Mouse (Mus musculus): ENCODE results near the gene Bmpr1b. TPM values are rescaled to one million over a fixed set of nuclear protein-coding genes. Genes with fewer than 3 reads are reported as not detected.

The Bmpr1b gene
- polyA plus RNA-seq, 1 experiment from 2014 or later, result 12.2 TPM

DNA sequence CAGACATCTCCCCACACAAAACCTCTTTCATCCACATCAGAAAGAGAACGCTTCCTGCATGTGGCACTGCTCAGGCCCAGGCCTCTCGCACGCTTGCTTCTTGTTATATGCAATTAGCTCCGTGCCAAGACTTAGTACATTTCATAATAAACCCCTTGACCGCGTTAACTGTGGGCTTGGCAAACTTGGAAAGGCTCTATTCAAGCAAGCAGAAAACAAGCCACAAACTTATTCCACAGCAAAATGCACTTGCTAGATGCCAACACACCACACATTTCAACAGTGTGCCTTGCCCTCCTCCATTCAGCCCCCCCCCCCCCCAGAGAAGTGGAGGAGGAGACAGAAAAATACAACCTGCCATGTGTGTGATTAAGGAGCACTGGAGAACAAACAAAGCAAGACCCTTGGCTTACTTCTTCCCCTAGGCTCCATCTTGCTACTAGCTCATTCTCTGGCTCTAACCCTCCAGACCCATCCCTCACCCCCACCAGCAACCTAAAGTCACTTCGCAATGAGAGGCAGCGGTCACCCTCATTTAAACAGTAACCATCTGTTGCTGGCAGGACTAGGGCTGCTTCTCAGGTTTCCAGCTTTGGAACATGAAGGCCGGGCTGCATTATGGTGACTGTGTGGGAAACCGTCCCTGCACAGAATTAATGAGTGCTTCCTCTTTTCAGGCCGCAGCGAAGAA, 105.5 kb downstream of the Bmpr1b start:
- H3K4me2 ChIP-seq (replicated peaks), result no peak overlapping the region
- H3K36me3 ChIP-seq, result no peaks in the 10 kb centered on the region
- H3K27ac ChIP-seq, result peak overlapping the region; percentile 40; the same call in 1 of the 2 replicates
- ATAC-seq (ENCODE audit: low FRiP score), result peak; percentile 87
- H3K9me3 ChIP-seq (replicated peaks), result no peaks in the 10 kb centered on the region
- WGBS, result 21% methylated on average over 12 of the region's 12 CpGs
- H3K27me3 ChIP-seq, result no peaks in the 10 kb centered on the region
- H3K4me3 ChIP-seq, result no peak overlapping the region
- H3K9ac ChIP-seq, result no peak overlapping the region
- peaks cover 12% of the 10 kb centered on the region for H3K4me1 ChIP-seq

DNA sequence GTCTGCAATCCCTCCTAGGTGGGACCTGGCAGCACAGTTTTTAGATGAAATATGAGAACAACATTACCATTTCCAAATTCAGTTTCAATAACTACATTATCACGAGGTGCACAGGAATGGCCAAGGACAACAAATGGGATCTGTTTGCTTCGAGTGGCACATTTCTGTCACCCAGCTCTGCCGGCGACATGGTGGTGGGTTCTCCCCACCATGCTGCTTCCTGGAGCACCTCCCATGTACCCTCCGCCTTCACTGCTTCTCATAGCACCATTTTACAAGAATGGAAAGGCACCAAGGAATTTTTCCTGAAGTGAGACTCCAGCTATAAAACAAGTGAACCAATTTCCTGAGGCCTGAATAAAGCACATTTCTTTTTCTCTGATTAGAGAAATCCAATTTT, 108.0 kb downstream of the Bmpr1b start:
- peaks cover 12% of the 10 kb centered on the region for H3K4me1 ChIP-seq
- H3K9me3 ChIP-seq (replicated peaks), result no peaks in the 10 kb centered on the region
- no peak overlapping the region for H3K4me3 ChIP-seq
- no peak overlapping the region for H3K4me2 ChIP-seq (replicated peaks)
- WGBS, result 89% methylated on average over 5 of the region's 5 CpGs
- no peaks in the 10 kb centered on the region for H3K36me3 ChIP-seq
- no peak overlapping the region for H3K27ac ChIP-seq
- H3K9ac ChIP-seq, result no peak overlapping the region
- H3K27me3 ChIP-seq, result no peaks in the 10 kb centered on the region
- no peak for ATAC-seq (ENCODE audit: low FRiP score)

DNA sequence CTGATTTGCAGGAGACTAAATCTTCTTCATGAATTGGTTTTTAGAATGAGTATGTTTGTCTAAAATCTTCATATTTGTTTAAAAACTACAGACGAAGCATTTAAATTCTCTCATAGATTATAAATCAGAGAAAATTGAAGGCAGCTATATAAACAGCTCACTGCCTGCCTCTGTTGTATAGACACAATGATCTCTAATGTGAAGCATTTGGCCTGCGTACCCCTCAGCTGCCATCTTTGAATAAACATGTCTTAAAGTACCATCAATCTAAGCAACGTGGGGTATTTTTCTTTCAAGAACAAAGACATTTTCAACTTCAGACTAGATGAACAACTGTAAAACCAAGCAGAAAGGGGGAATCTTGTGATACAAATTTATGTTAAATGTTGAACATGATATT, 109.3 kb downstream of the Bmpr1b start:
- Histone ChIP-seq H3K4me3 (no peak overlapping the region), H3K4me1 (peaks cover 12% of the 10 kb centered on the region), H3K4me2 (replicated peaks) (no peak overlapping the region), H3K27me3 (no peaks in the 10 kb centered on the region), H3K27ac (no peak overlapping the region), H3K9me3 (replicated peaks) (no peaks in the 10 kb centered on the region), H3K9ac (no peak overlapping the region), H3K36me3 (no peaks in the 10 kb centered on the region)
- 45% methylated on average over 3 of the region's 3 CpGs for WGBS
- ATAC-seq (ENCODE audit: low FRiP score), result no peak

DNA sequence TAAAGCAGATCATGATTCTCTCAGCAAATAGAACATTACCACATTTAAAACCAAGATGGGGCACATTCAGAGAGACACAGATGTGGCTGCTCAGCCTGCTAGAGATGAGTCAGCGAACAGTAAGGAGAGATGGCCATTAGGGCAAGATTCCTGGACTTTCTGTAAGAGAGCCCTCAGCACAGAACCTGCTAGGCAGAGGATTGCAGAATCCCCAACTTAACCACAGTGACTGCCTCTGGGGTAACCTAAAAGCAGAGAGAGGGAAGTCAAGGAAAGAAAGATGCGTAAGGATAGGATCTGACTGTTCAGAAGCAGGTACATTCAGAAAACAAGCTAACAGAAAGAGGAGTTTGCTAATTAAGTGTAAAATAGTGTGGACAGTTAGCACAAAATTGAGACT, 118.5 kb downstream of the Bmpr1b start:
- no peak overlapping the region for H3K4me2 ChIP-seq (replicated peaks)
- no peaks in the 10 kb centered on the region for H3K4me1 ChIP-seq
- H3K4me3 ChIP-seq, result no peak overlapping the region
- ATAC-seq (ENCODE audit: low FRiP score), result no peak
- no peaks in the 10 kb centered on the region for H3K36me3 ChIP-seq
- H3K9ac ChIP-seq, result no peak overlapping the region
- no peaks in the 10 kb centered on the region for H3K9me3 ChIP-seq (replicated peaks)
- H3K27me3 ChIP-seq, result no peaks in the 10 kb centered on the region
- no peak overlapping the region for H3K27ac ChIP-seq
- WGBS, result 92% methylated on average over 2 of the region's 2 CpGs

DNA sequence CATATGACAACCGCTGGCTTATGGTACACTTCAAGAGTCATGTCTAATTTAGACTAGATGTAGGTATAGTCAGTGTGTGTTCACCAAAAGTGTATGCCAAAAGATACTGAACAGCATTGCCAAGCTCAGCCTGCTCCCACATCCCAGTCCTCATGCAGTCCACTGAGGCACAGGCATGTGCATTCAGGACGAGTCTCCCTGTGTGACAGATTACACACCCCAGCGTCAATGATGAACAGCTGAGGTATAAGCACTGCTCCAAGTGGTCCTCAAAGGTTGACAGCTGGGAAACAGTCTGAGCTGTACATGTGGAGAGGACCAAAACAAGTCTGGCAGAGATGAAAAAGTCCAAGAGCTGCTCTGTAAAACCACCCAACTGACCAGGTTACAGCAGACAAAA, 119.6 kb downstream of the Bmpr1b start:
- WGBS, result 86% methylated on average over 3 of the region's 3 CpGs
- Histone ChIP-seq H3K4me1 (no peaks in the 10 kb centered on the region), H3K4me2 (replicated peaks) (no peak overlapping the region), H3K4me3 (no peak overlapping the region), H3K9ac (no peak overlapping the region), H3K36me3 (no peaks in the 10 kb centered on the region), H3K27ac (no peak overlapping the region), H3K9me3 (replicated peaks) (no peaks in the 10 kb centered on the region), H3K27me3 (no peaks in the 10 kb centered on the region)
- no peak for ATAC-seq (ENCODE audit: low FRiP score)

DNA sequence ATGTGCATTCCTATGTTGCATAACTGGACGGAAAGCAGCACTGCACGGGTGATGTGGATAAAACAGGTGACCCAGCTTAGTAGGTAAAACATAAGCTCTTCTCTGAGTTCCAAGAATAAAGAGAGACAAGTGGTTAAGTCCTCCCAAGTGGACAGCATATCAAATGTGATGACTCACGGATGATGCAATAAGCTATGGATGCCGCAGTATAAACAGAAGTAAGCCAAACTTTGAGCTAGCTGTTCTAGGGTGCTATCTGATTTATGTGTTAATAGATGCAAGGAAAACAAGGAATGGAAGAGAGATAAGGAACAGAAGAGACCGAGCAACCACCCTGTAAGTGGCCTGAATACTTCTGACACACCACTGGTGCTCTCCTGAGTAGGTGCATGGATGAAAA, 120.1 kb downstream of the Bmpr1b start:
- H3K4me3 ChIP-seq, result no peak overlapping the region
- H3K27ac ChIP-seq, result no peak overlapping the region
- H3K27me3 ChIP-seq, result no peaks in the 10 kb centered on the region
- no peaks in the 10 kb centered on the region for H3K4me1 ChIP-seq
- ATAC-seq (ENCODE audit: low FRiP score), result no peak
- H3K9ac ChIP-seq, result no peak overlapping the region
- no peak overlapping the region for H3K4me2 ChIP-seq (replicated peaks)
- no peaks in the 10 kb centered on the region for H3K9me3 ChIP-seq (replicated peaks)
- H3K36me3 ChIP-seq, result no peaks in the 10 kb centered on the region
- WGBS, result 95% methylated on average over 5 of the region's 5 CpGs

DNA sequence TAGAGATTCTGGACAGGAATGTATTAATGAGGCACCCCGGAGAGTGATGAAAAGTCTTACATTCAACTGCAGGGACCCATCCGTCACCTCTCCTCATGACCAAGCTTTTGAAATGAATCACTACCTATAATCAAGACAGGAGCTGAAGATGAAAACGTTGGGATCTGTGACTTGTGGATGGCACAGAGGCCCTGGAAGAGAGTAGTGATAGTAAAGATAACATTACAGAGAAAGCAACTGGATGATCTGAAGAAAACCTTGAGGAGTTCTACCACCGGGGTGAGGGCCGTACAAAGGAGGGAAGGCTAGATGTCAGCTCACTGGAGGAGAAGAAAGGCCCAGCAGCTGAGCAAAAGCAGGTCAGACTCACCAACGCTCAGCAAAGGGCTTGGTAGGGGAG, 120.7 kb downstream of the Bmpr1b start:
- no peak for ATAC-seq (ENCODE audit: low FRiP score)
- no peak overlapping the region for H3K27ac ChIP-seq
- no peaks in the 10 kb centered on the region for H3K36me3 ChIP-seq
- no peak overlapping the region for H3K9ac ChIP-seq
- no peaks in the 10 kb centered on the region for H3K9me3 ChIP-seq (replicated peaks)
- no peak overlapping the region for H3K4me3 ChIP-seq
- H3K4me2 ChIP-seq (replicated peaks), result no peak overlapping the region
- WGBS, result 64% methylated on average over 6 of the region's 6 CpGs
- no peaks in the 10 kb centered on the region for H3K4me1 ChIP-seq
- no peaks in the 10 kb centered on the region for H3K27me3 ChIP-seq

DNA sequence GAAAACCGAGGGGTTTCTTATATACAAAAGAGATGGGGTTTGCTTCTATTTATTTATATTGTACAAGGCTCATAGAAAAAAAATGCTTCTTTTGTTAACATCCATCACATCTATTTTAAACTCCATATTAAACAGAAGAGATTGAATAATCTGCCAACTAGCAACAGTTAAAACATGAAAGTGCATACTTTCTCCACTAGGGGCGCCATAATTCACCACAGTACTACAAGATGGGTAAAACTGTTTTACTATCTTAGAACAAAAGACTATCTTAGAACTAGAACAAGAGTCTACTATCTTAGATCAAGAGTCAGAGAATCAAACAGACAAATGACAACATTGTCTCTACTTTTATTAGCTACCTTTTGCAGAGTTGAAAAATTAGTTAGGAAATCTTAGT, 125.8 kb downstream of the Bmpr1b start:
- Histone ChIP-seq H3K9me3 (replicated peaks) (no peaks in the 10 kb centered on the region), H3K4me2 (replicated peaks) (no peak overlapping the region), H3K9ac (no peak overlapping the region), H3K4me1 (no peaks in the 10 kb centered on the region), H3K27ac (no peak overlapping the region), H3K36me3 (no peaks in the 10 kb centered on the region), H3K4me3 (no peak overlapping the region), H3K27me3 (no peaks in the 10 kb centered on the region)
- WGBS, result 44% methylated on average over 2 of the region's 2 CpGs
- no peak for ATAC-seq (ENCODE audit: low FRiP score)

DNA sequence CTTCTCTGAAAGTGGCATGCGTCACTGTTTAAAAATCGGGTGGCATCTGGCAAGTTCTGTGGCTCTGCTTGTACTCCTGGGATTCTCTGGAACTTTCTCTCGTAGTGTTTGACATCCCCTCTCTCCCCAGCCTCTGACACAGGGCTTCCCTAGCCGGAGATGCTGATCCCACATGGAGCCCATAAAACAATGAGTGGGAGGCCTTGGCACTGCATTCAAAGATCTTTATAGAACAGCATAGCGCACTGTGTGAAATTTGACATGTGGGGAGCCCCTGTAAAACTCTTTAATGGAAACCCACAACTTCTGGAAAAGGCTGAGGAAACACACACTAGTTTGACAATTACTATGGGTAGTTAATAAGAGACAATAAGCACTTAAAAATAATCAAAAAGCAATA, 126.2 kb downstream of the Bmpr1b start:
- Histone ChIP-seq H3K27me3 (no peaks in the 10 kb centered on the region), H3K9ac (no peak overlapping the region), H3K4me2 (replicated peaks) (no peak overlapping the region), H3K9me3 (replicated peaks) (no peaks in the 10 kb centered on the region), H3K4me3 (no peak overlapping the region), H3K36me3 (no peaks in the 10 kb centered on the region), H3K4me1 (no peaks in the 10 kb centered on the region), H3K27ac (no peak overlapping the region)
- ATAC-seq (ENCODE audit: low FRiP score), result no peak
- WGBS, result 84% methylated on average over 5 of the region's 5 CpGs

DNA sequence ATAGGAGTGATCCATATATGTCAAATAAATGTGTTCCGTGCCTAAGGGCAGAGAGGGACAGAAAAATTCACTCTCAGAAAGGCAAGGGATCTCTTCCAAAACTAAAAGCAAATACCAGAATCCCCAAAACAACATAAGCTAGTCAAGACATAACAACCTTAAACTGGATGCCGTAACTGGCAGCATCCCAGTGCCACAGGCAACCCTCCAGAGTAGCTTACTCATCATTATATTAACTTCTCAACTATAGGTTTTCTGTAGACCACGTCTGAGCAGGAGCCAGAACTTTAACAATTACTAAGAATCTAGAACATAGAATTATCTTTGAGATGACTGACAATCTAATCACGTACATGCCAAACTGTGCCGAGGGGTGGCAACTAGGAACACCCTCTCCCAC, 128.9 kb downstream of the Bmpr1b start:
- Histone ChIP-seq H3K27me3 (no peaks in the 10 kb centered on the region), H3K4me3 (no peak overlapping the region), H3K27ac (no peak overlapping the region), H3K4me2 (replicated peaks) (no peak overlapping the region), H3K9me3 (replicated peaks) (no peaks in the 10 kb centered on the region), H3K36me3 (no peaks in the 10 kb centered on the region), H3K9ac (no peak overlapping the region), H3K4me1 (no peaks in the 10 kb centered on the region)
- no peak for ATAC-seq (ENCODE audit: low FRiP score)
- WGBS, result 92% methylated on average over 5 of the region's 5 CpGs

DNA sequence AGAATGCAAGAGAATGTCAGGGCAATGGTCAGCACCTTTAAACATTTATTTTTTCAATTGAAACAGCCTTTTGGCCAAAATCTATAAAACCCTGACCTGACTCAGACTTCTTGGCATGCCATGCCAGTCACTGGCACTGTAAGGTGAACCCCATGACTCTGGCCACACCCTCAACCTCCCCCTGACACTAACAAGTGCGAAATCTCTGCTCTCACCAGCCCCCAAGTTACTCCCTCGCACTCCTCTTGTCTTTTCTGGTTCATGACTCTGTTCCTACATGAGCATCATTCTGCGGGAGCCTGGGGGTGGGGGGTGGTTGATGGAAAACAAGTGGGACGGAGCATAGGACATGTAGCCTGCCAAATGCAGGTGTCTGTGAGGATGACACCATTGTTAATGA, 135.1 kb downstream of the Bmpr1b start:
- Histone ChIP-seq H3K4me3 (no peak overlapping the region), H3K9me3 (replicated peaks) (no peaks in the 10 kb centered on the region), H3K9ac (no peak overlapping the region), H3K27ac (no peak overlapping the region), H3K36me3 (no peaks in the 10 kb centered on the region), H3K4me1 (peaks cover 5% of the 10 kb centered on the region; the same call in 1 of the 2 replicates), H3K27me3 (no peaks in the 10 kb centered on the region), H3K4me2 (replicated peaks) (no peak overlapping the region)
- WGBS, result 49% methylated on average over 4 of the region's 4 CpGs
- ATAC-seq (ENCODE audit: low FRiP score), result no peak

DNA sequence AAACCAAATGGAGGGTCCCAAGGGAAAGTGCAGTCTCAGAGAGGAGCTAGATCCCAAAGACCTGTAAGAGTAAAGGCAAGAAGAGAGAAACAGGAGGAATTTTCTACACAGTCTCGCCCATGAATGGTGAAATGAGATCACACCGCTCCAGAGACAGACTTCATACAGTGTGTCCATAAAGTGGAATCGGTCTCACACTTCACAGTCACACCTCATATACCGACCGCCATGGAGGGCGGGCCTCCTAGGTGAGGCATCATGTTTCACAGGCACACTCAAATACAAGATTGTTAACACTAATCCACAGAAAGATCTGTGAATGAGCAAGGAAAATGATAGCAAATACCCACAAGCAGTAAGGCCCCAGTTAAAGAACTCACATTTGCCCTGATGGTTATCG, 149.5 kb downstream of the Bmpr1b start:
- Histone ChIP-seq H3K4me2 (replicated peaks) (no peak overlapping the region), H3K4me3 (no peak overlapping the region), H3K4me1 (no peaks in the 10 kb centered on the region), H3K36me3 (no peaks in the 10 kb centered on the region), H3K9ac (no peak overlapping the region), H3K27me3 (no peaks in the 10 kb centered on the region), H3K27ac (no peak overlapping the region), H3K9me3 (replicated peaks) (no peaks in the 10 kb centered on the region)
- 84% methylated on average over 7 of the region's 7 CpGs for WGBS
- ATAC-seq (ENCODE audit: low FRiP score), result no peak

DNA sequence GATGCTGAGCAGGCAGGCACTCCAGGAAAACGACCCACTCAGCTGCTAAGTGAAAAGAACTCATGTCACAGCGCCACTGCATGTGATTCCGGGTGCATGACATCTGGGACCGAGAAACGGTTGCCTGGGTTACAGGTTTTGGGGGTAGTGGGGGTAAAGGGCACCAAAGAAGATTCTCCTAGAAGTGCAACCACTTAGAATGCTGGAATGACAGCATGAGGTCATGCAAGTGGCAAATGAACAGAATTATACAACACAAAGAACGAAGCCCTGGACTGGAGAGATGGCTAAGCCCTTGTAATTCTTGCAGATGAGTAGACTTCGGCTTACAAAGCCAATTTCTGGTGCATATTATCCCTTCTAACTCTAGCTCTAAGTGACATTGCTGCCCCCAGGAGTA, 184.7 kb downstream of the Bmpr1b start:
- 45% methylated on average over 7 of the region's 7 CpGs for WGBS
- Histone ChIP-seq H3K27ac (no peak overlapping the region), H3K4me2 (replicated peaks) (no peak overlapping the region), H3K27me3 (no peaks in the 10 kb centered on the region), H3K4me1 (peaks cover 8% of the 10 kb centered on the region; the same call in 1 of the 2 replicates), H3K36me3 (no peaks in the 10 kb centered on the region), H3K9ac (no peak overlapping the region), H3K9me3 (replicated peaks) (no peaks in the 10 kb centered on the region), H3K4me3 (no peak overlapping the region)
- ATAC-seq (ENCODE audit: low FRiP score), result no peak

Measured in hindbrain, embryonic 12.5 days (tissue).